In genomic region chr1:194675106-194675890, GRCm38 (mm10) we compare ENCODE assay signal across 13 mouse cellular contexts. TPM values are rescaled to one million over a fixed set of nuclear protein-coding genes. Genes with fewer than 3 reads are reported as not detected.
DNase-seq lines count a peak whose midpoint lies in the region; ATAC-seq and TF ChIP-seq lines count a peak whose summit lies in the region.
"Had no signal": no experiment of that assay in that cellular context is flagged by ENCODE, and none has a peak within 500 bp of the region (broad histone marks: within the 10 kb centered on the region; RNA-seq: fewer than 3 reads in every experiment).

No protein-coding gene starts in this region.

- no peak overlapping the region for H3K4me2 ChIP-seq in forebrain, embryonic 13.5 days
- no peak overlapping the region for H3K4me2 ChIP-seq in forebrain, embryonic 11.5 days (ENCODE audit: low read depth, low read length, severe bottlenecking)
- no peak overlapping the region for H3K4me2 ChIP-seq in forebrain, postnatal 0 days (ENCODE audit: low read depth)
- H3K4me2 ChIP-seq: lung, embryonic 14.5 days had no signal

- TF ChIP-seq CTCF in forebrain, postnatal 0 days (IDR thresholded peaks at IDR 0.05; ENCODE audit: low read depth) = no peak

- DNase-seq in forebrain, embryonic 11.5 days (ENCODE audit: low spot score) = no peak
- DNase-seq in layer of hippocampus, adult 11-12 months (ENCODE audit: low spot score) = peak; percentile 25
- DNase-seq in layer of hippocampus, postnatal 10 days (ENCODE audit: low spot score in 2 of 2) = no peak
- peak; percentile 34 for DNase-seq in forebrain, postnatal 0 days
- DNase-seq in thymus, postnatal 36 days = no peak
- no peak for DNase-seq in cerebellum, adult 11-12 months
- DNase-seq: adrenal gland, adult 8-10 months; heart, postnatal 10 days; midbrain, embryonic 14.5 days had no signal

- no peak overlapping the region for H3K4me3 ChIP-seq in forebrain, embryonic 13.5 days
- H3K4me3 ChIP-seq in forebrain, embryonic 11.5 days (ENCODE audit: low read depth, low read length) = no peak overlapping the region
- H3K4me3 ChIP-seq in forebrain, postnatal 0 days (ENCODE audit: low read depth, low read length) = no peak overlapping the region

- H3K27me3 ChIP-seq in forebrain, embryonic 13.5 days = no peaks in the 10 kb centered on the region
- H3K27me3 ChIP-seq in forebrain, embryonic 11.5 days (ENCODE audit: control insufficient read depth, insufficient read depth, low read length) = no peaks in the 10 kb centered on the region
- H3K27me3 ChIP-seq in forebrain, postnatal 0 days (ENCODE audit: insufficient read depth, low read length) = no peaks in the 10 kb centered on the region

- peaks cover 20% of the 10 kb centered on the region for H3K36me3 ChIP-seq in forebrain, embryonic 13.5 days (ENCODE audit: poor library complexity, severe bottlenecking)
- no peaks in the 10 kb centered on the region for H3K36me3 ChIP-seq in forebrain, embryonic 11.5 days (ENCODE audit: control insufficient read depth, insufficient read depth, low read length)
- H3K36me3 ChIP-seq in forebrain, postnatal 0 days (ENCODE audit: insufficient read depth) = peaks cover 11% of the 10 kb centered on the region
- H3K36me3 ChIP-seq: G1E had no signal

- 0 out of 2 replicates have a peak, but pooled peaks have one; percentile 43 for ATAC-seq in forebrain, embryonic 13.5 days
- no peak for ATAC-seq in forebrain, embryonic 11.5 days (replicated peaks; ENCODE audit: low FRiP score)
- peak; percentile 70 for ATAC-seq in forebrain, postnatal 0 days
- ATAC-seq in megakaryocyte progenitor cell, adult 5-6 weeks (replicated peaks; ENCODE audit: poor library complexity) = peak; percentile 20

- H3K4me1 ChIP-seq in forebrain, embryonic 13.5 days = peaks cover 21% of the 10 kb centered on the region
- H3K4me1 ChIP-seq in forebrain, embryonic 11.5 days (replicated peaks; ENCODE audit: control insufficient read depth, insufficient read depth, low read length) = no peaks in the 10 kb centered on the region
- no peaks in the 10 kb centered on the region for H3K4me1 ChIP-seq in forebrain, postnatal 0 days (ENCODE audit: insufficient read depth)

- H3K9me3 ChIP-seq in forebrain, embryonic 13.5 days (replicated peaks) = no peaks in the 10 kb centered on the region
- no peaks in the 10 kb centered on the region for H3K9me3 ChIP-seq in forebrain, embryonic 11.5 days (ENCODE audit: control insufficient read depth, low read length)
- H3K9me3 ChIP-seq in forebrain, postnatal 0 days (ENCODE audit: low read length) = no peaks in the 10 kb centered on the region
- H3K9me3 ChIP-seq: G1E had no signal

- H3K9ac ChIP-seq in forebrain, embryonic 13.5 days = no peak overlapping the region
- H3K9ac ChIP-seq in forebrain, embryonic 11.5 days (ENCODE audit: low read length) = no peak overlapping the region
- no peak overlapping the region for H3K9ac ChIP-seq in forebrain, postnatal 0 days
- H3K9ac ChIP-seq: lung, embryonic 14.5 days had no signal

- 86% methylated on average over 3 of the region's 3 CpGs for WGBS in forebrain, embryonic 13.5 days
- 89% methylated on average over 3 of the region's 3 CpGs for WGBS in forebrain, embryonic 11.5 days
- 79% methylated on average over 3 of the region's 3 CpGs for WGBS in forebrain, postnatal 0 days

- H3K27ac ChIP-seq in forebrain, embryonic 13.5 days = no peak overlapping the region
- no peak overlapping the region for H3K27ac ChIP-seq in forebrain, embryonic 11.5 days (ENCODE audit: low read depth, low read length)
- no peak overlapping the region for H3K27ac ChIP-seq in forebrain, postnatal 0 days (ENCODE audit: low read depth, low read length)

RNA-seq across cellular contexts. Expression of gene Plxna2, which starts 57.3 kb away (rescaled TPM):
- polyA plus RNA-seq in forebrain, embryonic 13.5 days (2015; fragmentation: Nextera tagmentation; extraction: Ambion mirVana) = 46.9 and 55.8 TPM in 2 replicates
- polyA plus RNA-seq in forebrain, embryonic 11.5 days (2014; fragmentation: Nextera tagmentation; extraction: Ambion mirVana) = 19.0 and 22.5 TPM in 2 replicates
- total RNA-seq in layer of hippocampus, postnatal 10 days (2021) = 10 to 100 TPM; 92.8 to 94.8 TPM
- total RNA-seq in forebrain, postnatal 0 days (2014; rRNA removed) = 69.3 and 83.6 TPM in 2 replicates
- polyA plus RNA-seq in forebrain, postnatal 0 days (2015; fragmentation: Nextera tagmentation; extraction: Ambion mirVana) = 14.5 and 18.6 TPM in 2 replicates
- total RNA-seq in megakaryocyte progenitor cell, adult 5-6 weeks (2015) = 0.39 and 0.72 TPM in 2 replicates
- 0.17 and 0.34 TPM in 2 replicates for total RNA-seq in megakaryocyte progenitor cell, adult 5-6 weeks (2017)
- polyA plus RNA-seq: G1E had no signal

Comparison
In these comparisons a context has a peak if more than half of its experiments do, and no peak if none do; other contexts are left out.
1. DNase-seq: peak in layer of hippocampus, adult 11-12 months (single experiment) and forebrain, postnatal 0 days (single experiment); none in forebrain, embryonic 11.5 days (single experiment), layer of hippocampus, postnatal 10 days (0 of 2), thymus, postnatal 36 days (0 of 2) and cerebellum, adult 11-12 months (single experiment).
2. RNA of gene Plxna2, which starts 57.3 kb away (total RNA-seq): 92.8 to 94.8 TPM in layer of hippocampus, postnatal 10 days and 69.3 to 83.6 TPM in forebrain, postnatal 0 days; 0.17 to 0.72 TPM in megakaryocyte progenitor cell, adult 5-6 weeks; every median in the first group is over 10 times any median in the second.